Mouse (Mus musculus): ENCODE data around the gene Txnrd1. TPM values are rescaled to one million over a fixed set of nuclear protein-coding genes. Genes with fewer than 3 reads are reported as not detected.

Gene Txnrd1
- total and polyA plus RNA-seq, 2 experiments from 2014 or later = 64.8 to 80.0 TPM

- Histone ChIP-seq H3K4me2 (ENCODE audit: low read depth, low read length) (no peak overlapping the region), H3K27ac (no peak overlapping the region), H3K27me3 (ENCODE audit: insufficient read depth, low read length) (no peaks in the 10 kb centered on the region), H3K9me3 (ENCODE audit: low read length) (no peaks in the 10 kb centered on the region), H3K9ac (replicated peaks; ENCODE audit: low read length) (no peak overlapping the region), H3K36me3 (ENCODE audit: insufficient read depth, low read length) (no peaks in the 10 kb centered on the region), H3K4me3 (ENCODE audit: low read length) (no peak overlapping the region), H3K4me1 (ENCODE audit: insufficient read depth, low read length) (no peaks in the 10 kb centered on the region)
- TF ChIP-seq CTCF (IDR thresholded peaks at IDR 0.05; ENCODE audit: low read depth) = no peak
- ATAC-seq (no peak), DNase-seq (ENCODE audit: low spot score) (no peak)
- 81% methylated on average over 9 of the region's 9 CpGs for WGBS
Measured at GRCm38 (mm10) chr10:82816441-82816840, 17.3 kb upstream of the Txnrd1 start.

DNA sequence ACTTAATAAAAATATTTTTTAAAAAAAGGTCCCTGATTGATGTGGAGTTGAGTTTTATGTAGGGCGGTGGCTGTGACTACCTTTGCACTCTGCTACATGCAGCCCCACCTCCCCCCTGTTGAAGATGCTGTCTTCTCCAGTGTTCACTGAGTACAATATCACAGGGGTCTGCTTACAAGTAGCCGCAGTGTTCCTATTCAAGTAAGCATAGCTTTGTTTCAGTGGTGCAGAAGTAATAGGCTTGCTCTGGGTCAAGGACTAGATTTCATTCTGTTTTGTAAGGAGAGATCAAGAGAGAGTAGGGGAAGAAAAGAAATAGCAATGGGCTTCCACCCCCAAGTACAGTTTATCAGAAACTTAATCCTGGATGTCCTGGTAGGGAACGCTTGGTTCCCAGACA, 16.2 kb upstream of the Txnrd1 start:
- TF ChIP-seq CTCF (IDR thresholded peaks at IDR 0.05; ENCODE audit: low read depth) = no peak
- ATAC-seq (no peak), DNase-seq (ENCODE audit: low spot score) (no peak)
- 60% methylated on average over 3 of the region's 3 CpGs for WGBS
- H3K36me3 ChIP-seq (ENCODE audit: insufficient read depth, low read length) = no peaks in the 10 kb centered on the region
- H3K9ac ChIP-seq (replicated peaks; ENCODE audit: low read length) = no peak overlapping the region
- no peak overlapping the region for H3K4me3 ChIP-seq (ENCODE audit: low read length)
- no peaks in the 10 kb centered on the region for H3K27me3 ChIP-seq (ENCODE audit: insufficient read depth, low read length)
- H3K9me3 ChIP-seq (ENCODE audit: low read length) = no peaks in the 10 kb centered on the region
- H3K27ac ChIP-seq = no peak overlapping the region
- no peaks in the 10 kb centered on the region for H3K4me1 ChIP-seq (ENCODE audit: insufficient read depth, low read length)
- H3K4me2 ChIP-seq (ENCODE audit: low read depth, low read length) = no peak overlapping the region

- Histone ChIP-seq H3K27me3 (ENCODE audit: insufficient read depth, low read length) (no peaks in the 10 kb centered on the region), H3K4me1 (ENCODE audit: insufficient read depth, low read length) (no peaks in the 10 kb centered on the region), H3K27ac (no peak overlapping the region), H3K9me3 (ENCODE audit: low read length) (no peaks in the 10 kb centered on the region), H3K4me2 (ENCODE audit: low read depth, low read length) (no peak overlapping the region), H3K9ac (replicated peaks; ENCODE audit: low read length) (no peak overlapping the region), H3K36me3 (ENCODE audit: insufficient read depth, low read length) (no peaks in the 10 kb centered on the region), H3K4me3 (ENCODE audit: low read length) (no peak overlapping the region)
- TF ChIP-seq CTCF (IDR thresholded peaks at IDR 0.05; ENCODE audit: low read depth) = no peak
- DNase-seq (ENCODE audit: low spot score) (no peak), ATAC-seq (no peak)
- 57% methylated on average over 9 of the region's 9 CpGs for WGBS
Measured at GRCm38 (mm10) chr10:82817936-82818335, 15.8 kb upstream of the Txnrd1 start.

GRCm38 (mm10) chr10:82818661-82819060, 15.1 kb upstream of the Txnrd1 start:
- Histone ChIP-seq H3K4me3 (ENCODE audit: low read length) (no peak overlapping the region), H3K36me3 (ENCODE audit: insufficient read depth, low read length) (no peaks in the 10 kb centered on the region), H3K4me1 (ENCODE audit: insufficient read depth, low read length) (no peaks in the 10 kb centered on the region), H3K27ac (no peak overlapping the region), H3K9me3 (ENCODE audit: low read length) (no peaks in the 10 kb centered on the region), H3K4me2 (ENCODE audit: low read depth, low read length) (no peak overlapping the region), H3K9ac (replicated peaks; ENCODE audit: low read length) (no peak overlapping the region), H3K27me3 (ENCODE audit: insufficient read depth, low read length) (no peaks in the 10 kb centered on the region)
- TF ChIP-seq CTCF (IDR thresholded peaks at IDR 0.05; ENCODE audit: low read depth) = no peak
- DNase-seq (ENCODE audit: low spot score) = no peak
- WGBS = 83% methylated on average over 6 of the region's 6 CpGs
- no peak for ATAC-seq

- DNase-seq (ENCODE audit: low spot score) (no peak), ATAC-seq (no peak)
- WGBS = 73% methylated on average over 14 of the region's 14 CpGs
- H3K4me3 ChIP-seq (ENCODE audit: low read length) = no peak overlapping the region
- no peaks in the 10 kb centered on the region for H3K4me1 ChIP-seq (ENCODE audit: insufficient read depth, low read length)
- no peaks in the 10 kb centered on the region for H3K27me3 ChIP-seq (ENCODE audit: insufficient read depth, low read length)
- no peak for TF ChIP-seq CTCF (IDR thresholded peaks at IDR 0.05; ENCODE audit: low read depth)
- H3K36me3 ChIP-seq (ENCODE audit: insufficient read depth, low read length) = no peaks in the 10 kb centered on the region
- no peaks in the 10 kb centered on the region for H3K9me3 ChIP-seq (ENCODE audit: low read length)
- no peak overlapping the region for H3K27ac ChIP-seq
- no peak overlapping the region for H3K4me2 ChIP-seq (ENCODE audit: low read depth, low read length)
- H3K9ac ChIP-seq (replicated peaks; ENCODE audit: low read length) = no peak overlapping the region
Measured at GRCm38 (mm10) chr10:82823108-82823778, 10.5 kb upstream of the Txnrd1 start.

- no peak overlapping the region for H3K4me3 ChIP-seq (ENCODE audit: low read length)
- DNase-seq (ENCODE audit: low spot score) (no peak), ATAC-seq (no peak)
- H3K36me3 ChIP-seq (ENCODE audit: insufficient read depth, low read length) = no peaks in the 10 kb centered on the region
- H3K4me1 ChIP-seq (ENCODE audit: insufficient read depth, low read length) = no peaks in the 10 kb centered on the region
- TF ChIP-seq CTCF (IDR thresholded peaks at IDR 0.05; ENCODE audit: low read depth) = no peak
- no peak overlapping the region for H3K4me2 ChIP-seq (ENCODE audit: low read depth, low read length)
- no peaks in the 10 kb centered on the region for H3K27me3 ChIP-seq (ENCODE audit: insufficient read depth, low read length)
- no peak overlapping the region for H3K9ac ChIP-seq (replicated peaks; ENCODE audit: low read length)
- no peak overlapping the region for H3K27ac ChIP-seq
- WGBS = 69% methylated on average over 5 of the region's 5 CpGs
- no peaks in the 10 kb centered on the region for H3K9me3 ChIP-seq (ENCODE audit: low read length)
Measured at GRCm38 (mm10) chr10:82823779-82824177, 10.0 kb upstream of the Txnrd1 start.

- no peaks in the 10 kb centered on the region for H3K27me3 ChIP-seq (ENCODE audit: insufficient read depth, low read length)
- no peak for TF ChIP-seq CTCF (IDR thresholded peaks at IDR 0.05; ENCODE audit: low read depth)
- H3K4me2 ChIP-seq (ENCODE audit: low read depth, low read length) = no peak overlapping the region
- H3K9me3 ChIP-seq (ENCODE audit: low read length) = no peaks in the 10 kb centered on the region
- 75% methylated on average over 10 of the region's 10 CpGs for WGBS
- H3K4me1 ChIP-seq (ENCODE audit: insufficient read depth, low read length) = no peaks in the 10 kb centered on the region
- H3K9ac ChIP-seq (replicated peaks; ENCODE audit: low read length) = no peak overlapping the region
- H3K27ac ChIP-seq = no peak overlapping the region
- no peak overlapping the region for H3K4me3 ChIP-seq (ENCODE audit: low read length)
- DNase-seq (ENCODE audit: low spot score) = no peak
- no peaks in the 10 kb centered on the region for H3K36me3 ChIP-seq (ENCODE audit: insufficient read depth, low read length)
- no peak for ATAC-seq
Measured at GRCm38 (mm10) chr10:82824541-82824940, 9.2 kb upstream of the Txnrd1 start.
